Mouse (Mus musculus) brain, embryonic 14.5 days (tissue): ENCODE measurements at regions not wholly inside any gene's neighbourhood (a gene's known extent, or its start where the extent isn't known, plus 50 kb on each side); places are given as distances from the start of the nearest gene placed in this dataset.

Experiments used
- CTCF ChIP-seq: fragments of 200-500 bp; IDR thresholded peaks from 2 replicates; pipeline ENCODE4 v1.5.1; 2012; ENCODE audit warnings: inconsistent platforms, mild to moderate bottlenecking, moderate library complexity, borderline replicate concordance; ENCODE audit not compliant: insufficient read depth, insufficient read length; ENCODE audit errors: extremely low read depth
- POLR2A ChIP-seq: fragments of 200-500 bp; IDR thresholded peaks from 2 replicates; pipeline ENCODE4 v1.6.1; 2012; ENCODE audit warnings: mild to moderate bottlenecking, inconsistent platforms, borderline replicate concordance; ENCODE audit not compliant: poor library complexity, insufficient read depth, insufficient read length, severe bottlenecking; ENCODE audit errors: extremely low read depth

DNA sequence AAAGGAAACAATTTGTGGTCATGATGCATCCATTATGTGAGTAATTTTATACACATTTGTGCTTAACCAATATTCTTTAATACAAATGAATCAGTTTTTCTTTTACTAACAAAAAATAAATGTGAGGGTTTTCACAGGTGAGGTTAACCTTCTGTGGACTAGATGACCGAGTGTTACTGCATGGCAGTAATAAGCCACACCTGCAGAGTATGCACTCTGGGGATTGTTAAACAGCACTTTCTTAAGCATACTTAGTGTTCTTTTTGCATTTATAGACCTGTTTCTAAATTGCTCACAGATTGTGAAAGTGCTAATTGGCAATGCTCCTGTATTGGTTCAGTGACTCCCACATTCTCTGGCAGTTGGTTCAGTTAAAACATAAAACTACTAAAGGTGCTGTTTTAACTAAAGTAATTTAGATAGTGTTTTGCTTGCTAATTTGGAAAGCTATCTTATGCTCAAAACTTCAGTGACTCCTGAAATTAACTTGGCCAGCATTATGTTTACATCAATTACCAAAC is 125.4 kb downstream of the Plod2 start:
- no peak for TF ChIP-seq POLR2A
- TF ChIP-seq CTCF, result no peak
